Mouse (Mus musculus) embryonic facial prominence, embryonic 14.5 days (tissue): ENCODE data around the gene Gzmn. TPM values are rescaled to one million over a fixed set of nuclear protein-coding genes. Genes with fewer than 3 reads are reported as not detected.
"Not testable (repeated sequence)": the region's sequence is repeated elsewhere in the genome, so short reads cannot be mapped to it uniquely, and the experiment has no call there.

Source experiments
- ATAC-seq: fragments of 200-750 bp; cut with Nextera tagmentation; 2 replicates; pipeline ENCODE4 v1.8.0; 2017; ENCODE audit warnings: low read depth, moderate number of reproducible peaks, moderate TSS enrichment
- DNase-seq: peaks from one replicate; pipeline ENCODE4 v3.0.0-alpha.2; 2015; ENCODE audit warnings: low spot score
- H3K27ac ChIP-seq: fragments of 300-500 bp; sonication (generic); replicated peaks from 2 replicates; pipeline ENCODE4 v1.5.1; 2014; ENCODE audit warnings: low read depth, mild to moderate bottlenecking, low read length, moderate library complexity
- H3K27me3 ChIP-seq: fragments of 300-500 bp; sonication (generic); replicated peaks from 2 replicates; pipeline ENCODE4 v1.6.1; 2014; ENCODE audit warnings: low read length; ENCODE audit not compliant: control insufficient read depth, insufficient read depth
- H3K36me3 ChIP-seq: fragments of 300-500 bp; sonication (generic); 2 replicates; pipeline ENCODE4 v1.6.1; 2014; ENCODE audit warnings: low read length, mixed read lengths; ENCODE audit not compliant: control insufficient read depth, insufficient read depth
- H3K4me1 ChIP-seq: fragments of 300-500 bp; sonication (generic); 2 replicates; pipeline ENCODE4 v1.6.1; 2014; ENCODE audit warnings: antibody characterized with exemption, low read length; ENCODE audit not compliant: control insufficient read depth, insufficient read depth
- H3K4me2 ChIP-seq: fragments of 300-500 bp; sonication (generic); 2 replicates; pipeline ENCODE4 v1.6.1; 2014; ENCODE audit warnings: low read depth, mild to moderate bottlenecking, low read length, moderate library complexity, mixed read lengths
- H3K4me3 ChIP-seq: fragments of 300-500 bp; sonication (generic); 2 replicates; pipeline ENCODE4 v1.5.1; 2014; ENCODE audit warnings: low read depth, mild to moderate bottlenecking, low read length
- H3K9ac ChIP-seq: fragments of 300-500 bp; sonication (generic); 2 replicates; pipeline ENCODE4 v1.6.1; 2014; ENCODE audit warnings: low read depth, mild to moderate bottlenecking, low read length, moderate library complexity, mixed read lengths
- H3K9me3 ChIP-seq: fragments of 300-500 bp; sonication (generic); 2 replicates; pipeline ENCODE4 v1.6.1; 2016; ENCODE audit warnings: low read length; ENCODE audit not compliant: control insufficient read depth
- WGBS: fragments of 180-500 bp; shearing (Covaris S2); extraction: QIAGEN DNeasy Blood & Tissue Kit; methylation state at CpG from one replicate; pipeline ENCODE4 v1.1.7; 2014; 5-methylcytosine and 5-hydroxymethylcytosine counted together
- polyA plus RNA-seq: library from polyadenylated mRNA; unstranded; fragments of >200 nt; fragmentation: Nextera tagmentation; extraction: Ambion mirVana; gene quantifications from 2 replicates; pipeline ENCODE4 v1.2.1, GENCODE M21; 2014

Gene Gzmn
- polyA plus RNA-seq, 1 experiment from 2014 or later: not detected

GRCm38 (mm10) chr14:56172744-56173143, 1.7 kb downstream of the Gzmn start:
- H3K4me1 ChIP-seq: no peaks in the 10 kb centered on the region
- H3K27me3 ChIP-seq: no peaks in the 10 kb centered on the region
- DNase-seq (no peak), ATAC-seq (no peak)
- H3K9ac ChIP-seq: no peak overlapping the region
- H3K4me3 ChIP-seq: no peak overlapping the region
- no peak overlapping the region for H3K4me2 ChIP-seq
- 87% methylated on average over 5 of the region's 5 CpGs for WGBS
- no peak overlapping the region for H3K27ac ChIP-seq
- no peaks in the 10 kb centered on the region for H3K9me3 ChIP-seq
- no peaks in the 10 kb centered on the region for H3K36me3 ChIP-seq

GRCm38 (mm10) chr14:56168009-56168408, 6.4 kb downstream of the Gzmn start:
- 75% methylated on average over 6 of the region's 6 CpGs for WGBS
- Histone ChIP-seq H3K27me3 (no peaks in the 10 kb centered on the region), H3K9ac (no peak overlapping the region), H3K4me2 (no peak overlapping the region), H3K27ac (no peak overlapping the region), H3K9me3 (no peaks in the 10 kb centered on the region), H3K4me1 (no peaks in the 10 kb centered on the region), H3K36me3 (no peaks in the 10 kb centered on the region), H3K4me3 (no peak overlapping the region)
- DNase-seq: no peak
- ATAC-seq: no peak

GRCm38 (mm10) chr14:56162109-56162508, 12.3 kb downstream of the Gzmn start:
- WGBS: 90% methylated on average over 2 of the region's 2 CpGs
- no peaks in the 10 kb centered on the region for H3K36me3 ChIP-seq
- no peak overlapping the region for H3K9ac ChIP-seq
- H3K9me3 ChIP-seq: no peaks in the 10 kb centered on the region
- no peaks in the 10 kb centered on the region for H3K4me1 ChIP-seq
- no peak for ATAC-seq
- no peak overlapping the region for H3K27ac ChIP-seq
- no peaks in the 10 kb centered on the region for H3K27me3 ChIP-seq
- no peak overlapping the region for H3K4me3 ChIP-seq
- no peak for DNase-seq
- H3K4me2 ChIP-seq: no peak overlapping the region

- not testable (repeated sequence) for H3K27me3 ChIP-seq, H3K36me3 ChIP-seq, H3K4me3 ChIP-seq, DNase-seq, H3K4me2 ChIP-seq, ATAC-seq, H3K4me1 ChIP-seq, H3K9me3 ChIP-seq, H3K9ac ChIP-seq, H3K27ac ChIP-seq
- WGBS: 66% methylated on average over 2 of the region's 2 CpGs
Measured at GRCm38 (mm10) chr14:56159479-56159878, 14.9 kb downstream of the Gzmn start, which contains the start of gene Gzmg. Gene Gzmg, minus strand, starts transcription at chr14:56159579.

GRCm38 (mm10) chr14:56155340-56155739, 19.1 kb downstream of the Gzmn start:
- ATAC-seq: no peak
- WGBS: 66% methylated on average over 2 of the region's 2 CpGs

GRCm38 (mm10) chr14:56133675-56134074, 40.7 kb downstream of the Gzmn start:
- not testable (repeated sequence) for H3K4me3 ChIP-seq, DNase-seq, H3K4me2 ChIP-seq, H3K27ac ChIP-seq, H3K36me3 ChIP-seq, ATAC-seq, H3K9ac ChIP-seq, H3K27me3 ChIP-seq, H3K4me1 ChIP-seq, H3K9me3 ChIP-seq
- WGBS: 81% methylated on average over 1 of the region's 1 CpGs

More at GRCm38 (mm10) chr14:56155340-56155739, 19.1 kb downstream of the Gzmn start:
- H3K9ac ChIP-seq: no peak overlapping the region
- no peaks in the 10 kb centered on the region for H3K27me3 ChIP-seq
- no peaks in the 10 kb centered on the region for H3K4me1 ChIP-seq
- no peaks in the 10 kb centered on the region for H3K9me3 ChIP-seq
- no peak for DNase-seq
- no peaks in the 10 kb centered on the region for H3K36me3 ChIP-seq
- no peak overlapping the region for H3K4me3 ChIP-seq
- H3K27ac ChIP-seq: no peak overlapping the region
- no peak overlapping the region for H3K4me2 ChIP-seq

- not testable (repeated sequence) for H3K36me3 ChIP-seq
Measured at GRCm38 (mm10) chr14:56132508-56132907, 41.9 kb downstream of the Gzmn start, which contains the start of gene Gzmd. Gene Gzmd, minus strand, starts transcription at chr14:56132608.

GRCm38 (mm10) chr14:56128341-56128740, 46.1 kb downstream of the Gzmn start:
- Histone ChIP-seq H3K4me1 (no peaks in the 10 kb centered on the region), H3K4me3 (no peak overlapping the region), H3K9me3 (no peaks in the 10 kb centered on the region), H3K9ac (no peak overlapping the region), H3K27me3 (no peaks in the 10 kb centered on the region), H3K27ac (no peak overlapping the region), H3K4me2 (no peak overlapping the region), H3K36me3 (no peaks in the 10 kb centered on the region)
- ATAC-seq (no peak), DNase-seq (no peak)
- 56% methylated on average over 3 of the region's 3 CpGs for WGBS

More at GRCm38 (mm10) chr14:56132508-56132907, 41.9 kb downstream of the Gzmn start, which contains the start of gene Gzmd:
- WGBS: 75% methylated on average over 2 of the region's 2 CpGs
- H3K4me2 ChIP-seq, H3K9ac ChIP-seq, H3K27ac ChIP-seq, H3K27me3 ChIP-seq, ATAC-seq, H3K4me3 ChIP-seq, H3K4me1 ChIP-seq, H3K9me3 ChIP-seq, DNase-seq: not testable (repeated sequence)

- no peak for DNase-seq
- H3K27me3 ChIP-seq: no peaks in the 10 kb centered on the region
- 84% methylated on average over 3 of the region's 3 CpGs for WGBS
- H3K4me2 ChIP-seq: no peak overlapping the region
- ATAC-seq: no peak
- no peaks in the 10 kb centered on the region for H3K9me3 ChIP-seq
- H3K36me3 ChIP-seq: no peaks in the 10 kb centered on the region
- H3K9ac ChIP-seq: no peak overlapping the region
- no peaks in the 10 kb centered on the region for H3K4me1 ChIP-seq
- no peak overlapping the region for H3K4me3 ChIP-seq
- H3K27ac ChIP-seq: no peak overlapping the region
Measured at GRCm38 (mm10) chr14:56123516-56123915, 50.9 kb downstream of the Gzmn start.
